Mouse (Mus musculus): ENCODE results near the gene Gtf3c4. TPM values are rescaled to one million over a fixed set of nuclear protein-coding genes. Genes with fewer than 3 reads are reported as not detected.

Gene Gtf3c4
- total RNA-seq, 1 experiment, result 38.1 TPM

DNA sequence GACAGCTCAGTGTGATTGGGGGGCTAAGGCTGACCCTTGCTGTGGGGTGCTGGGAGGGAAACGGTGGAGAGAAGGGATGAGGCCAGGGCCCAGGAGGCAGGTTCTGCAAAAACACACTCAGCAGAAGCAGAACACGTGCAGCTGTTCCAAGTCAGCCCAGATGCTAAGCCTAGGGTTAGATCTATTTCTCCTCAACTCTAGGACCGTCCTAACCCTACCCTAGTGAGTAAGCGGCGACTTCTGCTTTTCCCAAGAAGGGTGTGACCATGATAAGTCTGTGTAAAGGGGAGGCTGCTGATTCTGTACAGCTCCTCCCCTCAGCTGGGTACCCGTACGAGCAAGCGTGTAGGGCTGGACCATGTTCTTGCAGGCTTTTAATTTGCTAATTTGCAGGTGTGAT, 43.9 kb downstream of the Gtf3c4 start:
- Histone ChIP-seq H3K9me3 (ENCODE audit: control insufficient read depth, insufficient read depth, low read depth, low read length) (no peaks in the 10 kb centered on the region), H3K9ac (ENCODE audit: insufficient read depth, low read depth, low read length, poor library complexity, severe bottlenecking) (no peak overlapping the region)
- in situ Hi-C loops (cut with MboI; ENCODE audit: low sequenced_read_pairs in 2 of 2, unreplicated experiment in 2 of 2), result no loop called here

DNA sequence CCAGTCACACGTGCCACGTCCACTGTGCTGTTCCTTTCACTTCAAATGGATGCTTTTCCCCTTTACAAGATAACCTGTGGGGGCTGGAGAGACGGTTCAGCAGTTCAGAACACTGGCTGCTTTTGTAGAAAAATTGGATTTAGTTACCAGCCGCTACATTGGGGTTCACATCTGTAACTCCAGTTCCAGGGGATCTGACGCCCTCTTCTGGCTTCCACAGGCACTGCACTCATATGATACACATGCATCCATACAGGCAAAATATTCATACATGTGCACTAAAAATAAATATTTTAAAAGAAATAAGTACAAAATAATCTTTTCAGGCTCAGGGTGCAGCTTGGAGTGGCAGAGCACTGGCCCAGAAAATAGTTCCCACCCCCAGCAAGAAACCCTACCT, 45.5 kb downstream of the Gtf3c4 start:
- Histone ChIP-seq H3K27ac (ENCODE audit: insufficient read depth, low read depth, low read length, poor library complexity, severe bottlenecking) (no peak overlapping the region), H3K4me3 (ENCODE audit: insufficient read depth in 1 of 2, low read depth in 1 of 2, low read length in 2 of 2, poor library complexity in 1 of 2, severe bottlenecking in 1 of 2) (no peak overlapping the region), H3K4me1 (ENCODE audit: control insufficient read depth in 2 of 2, insufficient read depth in 2 of 2, low read length in 2 of 2, poor library complexity in 1 of 2) (no peaks in the 10 kb centered on the region), H3K36me3 (ENCODE audit: control insufficient read depth, insufficient read depth, low read length, poor library complexity, severe bottlenecking) (no peaks in the 10 kb centered on the region), H3K9me3 (ENCODE audit: control insufficient read depth, insufficient read depth, low read depth, low read length) (no peaks in the 10 kb centered on the region), H3K9ac (ENCODE audit: insufficient read depth, low read depth, low read length, poor library complexity, severe bottlenecking) (no peak overlapping the region)
- in situ Hi-C loops (cut with MboI; ENCODE audit: low sequenced_read_pairs in 2 of 2, unreplicated experiment in 2 of 2), result no loop called here
- no peak for DNase-seq (ENCODE audit: low read depth, low spot score)
- no peak for TF ChIP-seq MAFK (IDR thresholded peaks at IDR 0.05; ENCODE audit: insufficient read depth, low read depth, low read length)
- TF ChIP-seq HCFC1 (IDR thresholded peaks at IDR 0.05; ENCODE audit: borderline replicate concordance, insufficient read depth, low read length), result no peak
- TF ChIP-seq ZC3H11A (IDR thresholded peaks at IDR 0.05; ENCODE audit: borderline replicate concordance, low read depth, low read length), result no peak
- no peak for TF ChIP-seq ZNF384 (IDR thresholded peaks at IDR 0.05; ENCODE audit: low read depth, low read length)
- no peak for TF ChIP-seq CHD2 (IDR thresholded peaks at IDR 0.05; ENCODE audit: low read depth, low read length)

More for the DNA sequence above, 43.9 kb downstream of the Gtf3c4 start:
- H3K27ac ChIP-seq (ENCODE audit: insufficient read depth, low read depth, low read length, poor library complexity, severe bottlenecking), result no peak overlapping the region
- no peak for DNase-seq (ENCODE audit: low read depth, low spot score)
- no peak overlapping the region for H3K4me3 ChIP-seq (ENCODE audit: insufficient read depth in 1 of 2, low read depth in 1 of 2, low read length in 2 of 2, poor library complexity in 1 of 2, severe bottlenecking in 1 of 2)
- TF ChIP-seq CHD2 (IDR thresholded peaks at IDR 0.05; ENCODE audit: low read depth, low read length) (no peak), MAFK (IDR thresholded peaks at IDR 0.05; ENCODE audit: insufficient read depth, low read depth, low read length) (no peak), ZC3H11A (IDR thresholded peaks at IDR 0.05; ENCODE audit: borderline replicate concordance, low read depth, low read length) (no peak)
- H3K36me3 ChIP-seq (ENCODE audit: control insufficient read depth, insufficient read depth, low read length, poor library complexity, severe bottlenecking), result no peaks in the 10 kb centered on the region
- peaks cover 0 to 2% of the 10 kb centered on the region in 2 experiments; a peak in 1 of 4 replicates for H3K4me1 ChIP-seq (ENCODE audit: control insufficient read depth in 2 of 2, insufficient read depth in 2 of 2, low read length in 2 of 2, poor library complexity in 1 of 2)

DNA sequence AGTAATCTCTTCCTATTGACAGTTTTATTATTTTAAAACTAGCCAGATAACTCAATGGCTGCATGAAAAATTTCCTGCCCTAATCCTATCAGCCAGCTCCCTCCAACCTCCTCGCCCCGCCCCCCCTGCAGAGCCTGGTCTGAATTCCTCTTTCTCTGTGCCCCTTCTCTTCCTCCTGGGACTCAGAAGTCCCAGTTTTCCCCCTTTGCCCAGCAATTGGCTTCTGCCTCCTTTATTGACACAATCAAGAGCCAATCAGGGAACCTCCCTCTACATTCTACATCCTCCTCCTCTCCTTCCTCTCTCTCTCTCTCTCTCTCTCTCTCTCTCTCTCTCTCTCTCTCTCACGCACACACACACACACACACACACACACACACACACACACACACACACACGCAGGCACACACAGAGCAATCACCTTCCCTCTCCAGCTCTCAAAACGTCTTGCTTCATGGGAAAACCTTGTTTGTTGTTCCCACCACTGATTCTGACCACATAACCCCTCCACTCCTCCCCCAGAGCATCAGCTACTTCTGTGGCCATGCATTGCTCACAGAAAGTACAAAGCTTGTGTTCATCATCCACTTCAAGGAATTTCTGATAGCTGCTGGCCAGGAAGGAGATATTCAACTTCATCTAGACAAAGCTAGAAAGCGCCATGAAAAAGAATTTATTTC, 47.1 kb downstream of the Gtf3c4 start:
- in situ Hi-C loops (cut with MboI; ENCODE audit: low sequenced_read_pairs in 2 of 2, unreplicated experiment in 2 of 2), result no loop called here
- Histone ChIP-seq H3K4me3 (ENCODE audit: insufficient read depth in 1 of 2, low read depth in 1 of 2, low read length in 2 of 2, poor library complexity in 1 of 2, severe bottlenecking in 1 of 2) (no peak overlapping the region), H3K27ac (ENCODE audit: insufficient read depth, low read depth, low read length, poor library complexity, severe bottlenecking) (no peak overlapping the region), H3K9ac (ENCODE audit: insufficient read depth, low read depth, low read length, poor library complexity, severe bottlenecking) (no peak overlapping the region), H3K9me3 (ENCODE audit: control insufficient read depth, insufficient read depth, low read depth, low read length) (no peaks in the 10 kb centered on the region), H3K4me1 (ENCODE audit: control insufficient read depth in 2 of 2, insufficient read depth in 2 of 2, low read length in 2 of 2, poor library complexity in 1 of 2) (no peaks in the 10 kb centered on the region), H3K36me3 (ENCODE audit: control insufficient read depth, insufficient read depth, low read length, poor library complexity, severe bottlenecking) (no peaks in the 10 kb centered on the region)
- peak; percentile 47 for DNase-seq (ENCODE audit: low read depth, low spot score)
- TF ChIP-seq ZNF384 (IDR thresholded peaks at IDR 0.05; ENCODE audit: low read depth, low read length), result no peak
- TF ChIP-seq ZC3H11A (IDR thresholded peaks at IDR 0.05; ENCODE audit: borderline replicate concordance, low read depth, low read length), result no peak
- peak; percentile 83 for TF ChIP-seq CHD2 (IDR thresholded peaks at IDR 0.05; ENCODE audit: low read depth, low read length)
- TF ChIP-seq HCFC1 (IDR thresholded peaks at IDR 0.05; ENCODE audit: borderline replicate concordance, insufficient read depth, low read length), result no peak
- no peak for TF ChIP-seq MAFK (IDR thresholded peaks at IDR 0.05; ENCODE audit: insufficient read depth, low read depth, low read length)

DNA sequence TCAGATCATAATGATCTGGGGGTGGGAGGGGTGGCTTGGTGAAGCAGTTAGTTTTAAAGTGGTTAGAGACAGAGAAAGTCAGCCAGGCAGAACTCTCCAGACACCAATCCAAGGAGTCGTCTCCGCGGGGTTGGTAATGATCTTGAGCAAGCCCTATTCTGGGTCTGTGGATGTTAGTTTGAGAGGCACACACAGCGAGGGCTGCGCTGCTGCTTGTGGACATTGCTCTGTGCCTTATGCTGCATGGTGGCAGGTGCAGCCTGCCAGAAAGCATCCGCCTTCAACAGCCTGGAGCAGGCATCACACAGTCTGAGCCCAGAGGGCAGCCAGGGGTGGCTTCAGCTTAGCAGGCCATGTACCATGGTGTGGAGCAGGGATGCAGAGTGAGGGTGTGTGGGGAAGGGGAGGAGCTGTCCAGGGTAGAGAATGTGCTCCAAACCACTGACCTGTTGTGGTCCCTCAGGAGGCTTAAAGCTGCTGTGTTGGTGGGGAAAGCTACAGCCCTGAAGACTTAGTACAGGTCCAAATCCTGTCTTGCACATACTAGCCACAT, 53.0 kb downstream of the Gtf3c4 start:
- Histone ChIP-seq H3K36me3 (ENCODE audit: control insufficient read depth, insufficient read depth, low read length, poor library complexity, severe bottlenecking) (no peaks in the 10 kb centered on the region), H3K4me1 (ENCODE audit: control insufficient read depth in 2 of 2, insufficient read depth in 2 of 2, low read length in 2 of 2, poor library complexity in 1 of 2) (peaks cover 0 to 2% of the 10 kb centered on the region in 2 experiments; a peak in 1 of 4 replicates), H3K9ac (ENCODE audit: insufficient read depth, low read depth, low read length, poor library complexity, severe bottlenecking) (no peak overlapping the region), H3K4me3 (ENCODE audit: insufficient read depth in 1 of 2, low read depth in 1 of 2, low read length in 2 of 2, poor library complexity in 1 of 2, severe bottlenecking in 1 of 2) (peak overlapping the region in 1 of 2 experiments; percentile 21; a peak in 1 of 4 replicates), H3K27ac (ENCODE audit: insufficient read depth, low read depth, low read length, poor library complexity, severe bottlenecking) (no peak overlapping the region), H3K9me3 (ENCODE audit: control insufficient read depth, insufficient read depth, low read depth, low read length) (no peaks in the 10 kb centered on the region)
- in situ Hi-C loops (cut with MboI; ENCODE audit: low sequenced_read_pairs in 2 of 2, unreplicated experiment in 2 of 2), result no loop called here
- TF ChIP-seq MAFK (IDR thresholded peaks at IDR 0.05; ENCODE audit: insufficient read depth, low read depth, low read length) (no peak), ZC3H11A (IDR thresholded peaks at IDR 0.05; ENCODE audit: borderline replicate concordance, low read depth, low read length) (no peak), CHD2 (IDR thresholded peaks at IDR 0.05; ENCODE audit: low read depth, low read length) (no peak), ZNF384 (IDR thresholded peaks at IDR 0.05; ENCODE audit: low read depth, low read length) (no peak), HCFC1 (IDR thresholded peaks at IDR 0.05; ENCODE audit: borderline replicate concordance, insufficient read depth, low read length) (no peak)
- DNase-seq (ENCODE audit: low read depth, low spot score), result no peak

All from ES-E14 (cell line).